Mouse (Mus musculus) G1E (cell line): ENCODE data around the gene Hoxa9. TPM values are rescaled to one million over a fixed set of nuclear protein-coding genes. Genes with fewer than 3 reads are reported as not detected.

Source experiments
- ATAC-seq: 2 replicates; pipeline ENCODE4 v1.8.0; 2016; ENCODE audit warnings: mild to moderate bottlenecking; ENCODE audit not compliant: insufficient number of reproducible peaks, poor library complexity, low FRiP score, severe bottlenecking; ENCODE audit errors: extremely low read depth
- DNase-seq: peaks from one replicate; pipeline ENCODE4 v3.0.0; 2012; ENCODE audit warnings: low spot score
- H3K27me3 ChIP-seq: 2 replicates; pipeline ENCODE4 v1.6.1; 2012; ENCODE audit warnings: mild to moderate bottlenecking, low read length, inconsistent platforms; ENCODE audit not compliant: insufficient read depth
- H3K36me3 ChIP-seq: replicated peaks from 2 replicates; pipeline ENCODE3; 2012; ENCODE audit warnings: mild to moderate bottlenecking, inconsistent platforms
- H3K4me1 ChIP-seq: 2 replicates; pipeline ENCODE4 v1.6.1; 2012; ENCODE audit warnings: low read depth, low read length, inconsistent platforms, mixed read lengths; ENCODE audit not compliant: insufficient read depth
- H3K4me3 ChIP-seq: 2 replicates; pipeline ENCODE4 v1.5.1; 2012; ENCODE audit warnings: low read depth, mild to moderate bottlenecking, inconsistent platforms, low read length, moderate library complexity, mixed read lengths
- H3K9me3 ChIP-seq: replicated peaks from 2 replicates; pipeline ENCODE4 v1.6.1; 2012; ENCODE audit warnings: inconsistent platforms
- CTCF ChIP-seq: IDR thresholded peaks from 2 replicates; pipeline ENCODE4 v1.5.1; 2012; ENCODE audit warnings: low read depth, low read length, inconsistent platforms, mixed read lengths
- GATA1 ChIP-seq: IDR thresholded peaks from 2 replicates; pipeline ENCODE4 v1.6.1; 2012; ENCODE audit warnings: borderline replicate concordance, low read length, inconsistent platforms, mixed read lengths
- GATA2 ChIP-seq: IDR thresholded peaks from 2 replicates; pipeline ENCODE4 v1.6.1; 2012; ENCODE audit warnings: low read depth, low read length, inconsistent platforms, borderline replicate concordance
- POLR2AphosphoS5 ChIP-seq: IDR thresholded peaks from 2 replicates; pipeline ENCODE4 v1.6.1; 2012; ENCODE audit warnings: low read depth, low read length, inconsistent platforms; ENCODE audit not compliant: insufficient replicate concordance
- TAL1 ChIP-seq: conservative IDR thresholded peaks from 2 replicates; pipeline ENCODE4 v1.6.1; 2012; ENCODE audit warnings: low read depth, low read length, inconsistent platforms, mixed read lengths
- polyA plus RNA-seq: library from polyadenylated mRNA; stranded (reverse); fragments of >175 nt; gene quantifications from 2 replicates; pipeline ENCODE4 v1.2.3, GENCODE M21; 2012
- total RNA-seq, 2 experiments: library from RNA; stranded (forward) in 1 of 2; stranded (reverse) in 1 of 2; fragments of 200-1000 nt in 1 of 2; fragments of >200 nt in 1 of 2; fragmentation: Nextera tagmentation in 1 of 2; gene quantifications; 2 replicates each; pipeline ENCODE4 v1.2.3; 2014 to 2017

Gene Hoxa9
- total and polyA plus RNA-seq, 3 experiments: 0.05 TPM; not detected in 2

DNA sequence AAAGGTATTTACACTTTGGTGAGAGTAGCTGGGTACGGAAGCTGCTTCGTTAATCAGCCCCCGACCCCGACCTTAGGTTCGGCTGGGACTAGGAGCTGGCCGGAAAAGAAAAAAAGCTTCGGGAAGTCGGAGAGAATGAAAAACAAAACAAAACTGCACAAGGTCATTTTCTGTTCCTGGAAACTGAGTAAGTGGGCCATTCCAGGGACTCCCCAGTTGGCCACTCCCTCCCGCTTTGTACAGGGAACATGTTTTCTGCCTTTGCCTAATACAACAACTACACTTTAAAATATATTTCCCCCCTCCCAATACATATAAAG, 35.7 kb upstream of the Hoxa9 start:
- H3K9me3 ChIP-seq: no peaks in the 10 kb centered on the region
- no peak overlapping the region for H3K4me3 ChIP-seq
- H3K27me3 ChIP-seq: peaks cover 35% of the 10 kb centered on the region
- H3K4me1 ChIP-seq: no peaks in the 10 kb centered on the region
- TF ChIP-seq GATA1: no peak
- no peak for TF ChIP-seq TAL1
- TF ChIP-seq GATA2: no peak
- TF ChIP-seq CTCF: no peak
- TF ChIP-seq POLR2AphosphoS5: no peak
- no peaks in the 10 kb centered on the region for H3K36me3 ChIP-seq
- no peak for DNase-seq
- no peak for ATAC-seq

GRCm38 (mm10) chr6:52265913-52266665, 35.2 kb upstream of the Hoxa9 start:
- no peak for ATAC-seq
- Histone ChIP-seq H3K4me3 (no peak overlapping the region), H3K27me3 (peaks cover 35% of the 10 kb centered on the region), H3K36me3 (no peaks in the 10 kb centered on the region), H3K4me1 (no peaks in the 10 kb centered on the region), H3K9me3 (peaks cover 1% of the 10 kb centered on the region; the same call in 1 of the 2 replicates)
- TF ChIP-seq CTCF (no peak), TAL1 (no peak), GATA2 (no peak), GATA1 (no peak), POLR2AphosphoS5 (no peak)
- no peak for DNase-seq

GRCm38 (mm10) chr6:52265306-52265912, 34.5 kb upstream of the Hoxa9 start:
- H3K36me3 ChIP-seq: no peaks in the 10 kb centered on the region
- H3K4me3 ChIP-seq: no peak overlapping the region
- ATAC-seq (no peak), DNase-seq (no peak)
- H3K27me3 ChIP-seq: peaks cover 35% of the 10 kb centered on the region
- TF ChIP-seq POLR2AphosphoS5 (no peak), GATA1 (no peak), TAL1 (no peak), CTCF (no peak), GATA2 (no peak)
- H3K4me1 ChIP-seq: no peaks in the 10 kb centered on the region
- H3K9me3 ChIP-seq: peaks cover 5% of the 10 kb centered on the region

GRCm38 (mm10) chr6:52264106-52264790, 33.4 kb upstream of the Hoxa9 start:
- no peaks in the 10 kb centered on the region for H3K36me3 ChIP-seq
- no peak overlapping the region for H3K4me3 ChIP-seq
- no peak for ATAC-seq
- H3K4me1 ChIP-seq: no peaks in the 10 kb centered on the region
- TF ChIP-seq POLR2AphosphoS5: no peak
- TF ChIP-seq GATA2: no peak
- TF ChIP-seq GATA1: no peak
- TF ChIP-seq CTCF: no peak
- TF ChIP-seq TAL1: no peak
- no peak for DNase-seq
- peaks cover 32% of the 10 kb centered on the region for H3K27me3 ChIP-seq
- peaks cover 12% of the 10 kb centered on the region for H3K9me3 ChIP-seq

GRCm38 (mm10) chr6:52263321-52263585, 32.4 kb upstream of the Hoxa9 start:
- ATAC-seq: no peak
- DNase-seq: no peak
- Histone ChIP-seq H3K36me3 (no peaks in the 10 kb centered on the region), H3K27me3 (peaks cover 30% of the 10 kb centered on the region), H3K4me1 (no peaks in the 10 kb centered on the region), H3K9me3 (peaks cover 12% of the 10 kb centered on the region), H3K4me3 (no peak overlapping the region)
- TF ChIP-seq CTCF: no peak
- TF ChIP-seq GATA2: no peak

DNA sequence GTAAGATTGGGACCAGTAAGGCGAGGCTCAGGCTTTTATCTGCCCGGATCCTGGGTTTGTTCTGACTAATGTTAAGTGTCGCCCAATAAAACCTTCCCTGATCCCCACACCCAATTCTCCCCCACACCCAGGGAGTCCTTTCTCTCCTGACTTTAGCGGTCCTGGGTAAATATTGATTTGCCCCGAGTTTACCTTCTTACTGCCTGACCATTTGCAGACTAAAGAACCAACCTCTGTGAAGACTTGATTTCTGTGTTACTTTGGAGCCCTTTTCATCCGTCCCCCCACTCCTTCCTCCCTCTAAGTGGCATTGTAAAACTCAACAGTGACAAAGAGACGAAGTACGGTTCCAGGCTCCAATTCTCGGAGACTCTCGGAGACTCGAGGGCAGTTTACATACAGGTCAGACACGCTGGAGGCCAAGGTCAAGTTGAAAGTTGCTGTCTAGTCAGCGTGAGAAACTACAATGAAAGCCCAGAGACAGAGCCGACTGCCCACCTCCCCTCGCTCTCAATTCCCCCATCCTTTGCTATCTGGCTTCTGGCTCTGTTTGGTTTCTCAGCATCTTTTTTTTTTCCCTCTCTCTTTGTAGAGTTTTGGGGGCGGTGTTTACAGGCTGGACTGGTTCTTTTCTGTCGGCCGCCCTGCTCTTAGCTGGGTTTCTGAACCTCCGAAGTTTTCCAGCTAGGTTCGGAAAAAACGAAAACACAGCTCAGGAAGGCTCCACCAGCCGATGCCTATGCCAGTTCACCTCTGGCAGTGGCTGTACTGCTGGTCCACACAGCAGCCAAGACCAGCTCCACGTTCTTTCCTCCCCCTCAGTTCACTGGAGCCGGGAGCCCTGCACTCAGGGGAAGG, 31.8 kb upstream of the Hoxa9 start:
- TF ChIP-seq CTCF (no peak), POLR2AphosphoS5 (no peak), GATA1 (no peak), GATA2 (no peak), TAL1 (no peak)
- DNase-seq: no peak
- H3K4me3 ChIP-seq: no peak overlapping the region
- peaks cover 12% of the 10 kb centered on the region for H3K9me3 ChIP-seq
- no peaks in the 10 kb centered on the region for H3K36me3 ChIP-seq
- no peak for ATAC-seq
- no peaks in the 10 kb centered on the region for H3K4me1 ChIP-seq
- peaks cover 28% of the 10 kb centered on the region for H3K27me3 ChIP-seq
